Mouse (Mus musculus): ENCODE data around the gene Psmb8. TPM values are rescaled to one million over a fixed set of nuclear protein-coding genes. Genes with fewer than 3 reads are reported as not detected.
"Not testable (repeated sequence)": the region's sequence is repeated elsewhere in the genome, so short reads cannot be mapped to it uniquely, and the experiment has no call there.

Gene Psmb8
- polyA plus RNA-seq, 1 experiment from 2014 or later, result 7.9 TPM

- Histone ChIP-seq H3K27me3 (ENCODE audit: insufficient read depth, low read length) (no peaks in the 10 kb centered on the region), H3K9ac (no peak overlapping the region), H3K36me3 (ENCODE audit: insufficient read depth) (no peaks in the 10 kb centered on the region), H3K9me3 (ENCODE audit: low read depth, low read length) (peaks cover 5% of the 10 kb centered on the region; the same call in 1 of the 2 replicates), H3K4me1 (ENCODE audit: insufficient read depth) (no peaks in the 10 kb centered on the region), H3K4me2 (no peak overlapping the region), H3K4me3 (ENCODE audit: low read depth, low read length) (no peak overlapping the region), H3K27ac (ENCODE audit: low read depth) (no peak overlapping the region)
- DNase-seq (no peak), ATAC-seq (ENCODE audit: insufficient read depth) (no peak)
- no peak for TF ChIP-seq CTCF (IDR thresholded peaks at IDR 0.05; ENCODE audit: low read depth)
- 94% methylated on average over 3 of the region's 3 CpGs for WGBS
Observed at GRCm38 (mm10) chr17:34224816-34225215, 27.3 kb downstream of the Psmb8 start.

DNA sequence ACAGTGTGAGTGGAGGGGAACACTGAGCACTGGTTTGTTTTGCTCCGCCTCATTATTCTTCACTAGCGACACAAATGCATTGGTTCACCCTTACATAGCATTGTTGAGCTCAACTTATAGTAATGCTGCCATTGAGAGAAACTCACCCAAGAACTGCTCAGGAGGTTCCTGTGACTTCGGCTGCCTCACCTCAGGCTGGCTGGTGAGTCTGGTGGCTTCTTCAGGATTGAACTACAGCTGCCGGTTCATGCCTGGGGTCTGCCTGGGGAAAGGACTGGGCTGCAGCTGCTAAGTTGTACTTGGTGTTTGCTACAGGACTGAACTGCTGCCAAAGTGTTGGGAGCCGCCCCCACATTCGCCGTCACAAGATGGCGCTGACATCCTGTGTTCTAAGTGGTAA lies 27.9 kb downstream of the Psmb8 start:
- Histone ChIP-seq H3K4me2 (no peak overlapping the region), H3K27me3 (ENCODE audit: insufficient read depth, low read length) (no peaks in the 10 kb centered on the region), H3K9ac (no peak overlapping the region), H3K4me1 (ENCODE audit: insufficient read depth) (no peaks in the 10 kb centered on the region), H3K36me3 (ENCODE audit: insufficient read depth) (no peaks in the 10 kb centered on the region), H3K27ac (ENCODE audit: low read depth) (no peak overlapping the region), H3K9me3 (ENCODE audit: low read depth, low read length) (peaks cover 5% of the 10 kb centered on the region; the same call in 1 of the 2 replicates), H3K4me3 (ENCODE audit: low read depth, low read length) (no peak overlapping the region)
- ATAC-seq (ENCODE audit: insufficient read depth) (no peak), DNase-seq (no peak)
- 95% methylated on average over 8 of the region's 8 CpGs for WGBS
- no peak for TF ChIP-seq CTCF (IDR thresholded peaks at IDR 0.05; ENCODE audit: low read depth)

DNA sequence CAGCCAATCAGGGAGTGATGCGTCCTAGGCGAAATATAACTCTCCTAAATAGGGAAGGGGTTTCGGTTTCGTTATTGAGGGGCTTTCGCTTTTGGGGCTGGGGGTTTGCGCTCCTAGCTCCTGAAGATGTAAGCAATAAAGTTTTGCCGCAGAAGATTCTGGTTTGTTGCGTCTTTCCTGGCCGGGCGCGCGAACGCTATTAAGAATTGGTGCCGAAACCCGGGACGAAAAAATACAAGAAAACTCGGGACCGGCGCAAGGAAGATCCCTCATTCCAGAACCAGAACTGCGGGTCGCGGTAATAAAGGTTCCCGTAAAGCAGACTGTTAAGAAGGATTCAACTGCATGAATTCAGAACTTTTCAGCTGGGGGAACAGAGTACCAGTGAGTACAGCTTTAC lies 28.4 kb downstream of the Psmb8 start:
- H3K36me3 ChIP-seq (ENCODE audit: insufficient read depth), result not testable (repeated sequence)

GRCm38 (mm10) chr17:34230971-34231370 lies 33.5 kb downstream of the Psmb8 start:
- H3K27me3 ChIP-seq (ENCODE audit: insufficient read depth, low read length); H3K36me3 ChIP-seq (ENCODE audit: insufficient read depth); H3K4me1 ChIP-seq (ENCODE audit: insufficient read depth); H3K27ac ChIP-seq (ENCODE audit: low read depth); DNase-seq; H3K9ac ChIP-seq; H3K4me3 ChIP-seq (ENCODE audit: low read depth, low read length); H3K9me3 ChIP-seq (ENCODE audit: low read depth, low read length); ATAC-seq (ENCODE audit: insufficient read depth); H3K4me2 ChIP-seq: not testable (repeated sequence)
- WGBS, result 89% methylated on average over 4 of the region's 9 CpGs

More for the DNA sequence above, 28.4 kb downstream of the Psmb8 start:
- WGBS, result 95% methylated on average over 13 of the region's 23 CpGs
- H3K4me2 ChIP-seq; H3K27me3 ChIP-seq (ENCODE audit: insufficient read depth, low read length); H3K9ac ChIP-seq; ATAC-seq (ENCODE audit: insufficient read depth); H3K9me3 ChIP-seq (ENCODE audit: low read depth, low read length); H3K27ac ChIP-seq (ENCODE audit: low read depth); DNase-seq; H3K4me3 ChIP-seq (ENCODE audit: low read depth, low read length); H3K4me1 ChIP-seq (ENCODE audit: insufficient read depth): not testable (repeated sequence)

GRCm38 (mm10) chr17:34232021-34232420 lies 34.5 kb downstream of the Psmb8 start:
- not testable (repeated sequence) for H3K27me3 ChIP-seq (ENCODE audit: insufficient read depth, low read length); H3K9me3 ChIP-seq (ENCODE audit: low read depth, low read length); H3K27ac ChIP-seq (ENCODE audit: low read depth); H3K4me1 ChIP-seq (ENCODE audit: insufficient read depth); H3K4me3 ChIP-seq (ENCODE audit: low read depth, low read length); H3K4me2 ChIP-seq; H3K36me3 ChIP-seq (ENCODE audit: insufficient read depth); H3K9ac ChIP-seq; ATAC-seq (ENCODE audit: insufficient read depth); DNase-seq
- 92% methylated on average over 5 of the region's 7 CpGs for WGBS

DNA sequence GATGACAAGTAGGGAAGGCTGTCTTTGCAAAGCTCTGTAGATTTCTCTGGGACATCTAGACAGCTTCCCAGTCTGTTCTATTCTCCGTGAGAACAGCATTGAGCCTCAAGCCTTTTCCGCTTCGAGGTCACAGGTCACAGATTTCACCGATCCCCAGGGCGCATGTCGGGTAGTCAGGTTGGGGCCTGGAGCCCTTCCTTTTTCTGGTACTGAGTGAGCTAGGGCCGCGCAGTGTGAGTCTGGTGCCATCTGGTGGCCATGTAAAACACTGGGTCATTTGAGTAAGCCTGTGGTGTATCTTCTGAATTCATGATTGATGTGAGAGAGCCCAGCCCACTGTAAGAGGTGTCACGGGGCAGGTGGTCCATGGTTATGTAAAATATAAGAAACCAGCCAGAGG lies 37.4 kb downstream of the Psmb8 start:
- no peaks in the 10 kb centered on the region for H3K4me1 ChIP-seq (ENCODE audit: insufficient read depth)
- H3K36me3 ChIP-seq (ENCODE audit: insufficient read depth), result no peaks in the 10 kb centered on the region
- no peak overlapping the region for H3K4me3 ChIP-seq (ENCODE audit: low read depth, low read length)
- no peak overlapping the region for H3K9ac ChIP-seq
- WGBS, result 38% methylated on average over 9 of the region's 9 CpGs
- TF ChIP-seq CTCF (IDR thresholded peaks at IDR 0.05; ENCODE audit: low read depth), result peak; percentile 80
- peak; percentile 75 for DNase-seq
- H3K27ac ChIP-seq (ENCODE audit: low read depth), result no peak overlapping the region
- no peaks in the 10 kb centered on the region for H3K9me3 ChIP-seq (ENCODE audit: low read depth, low read length)
- H3K27me3 ChIP-seq (ENCODE audit: insufficient read depth, low read length), result no peaks in the 10 kb centered on the region
- no peak overlapping the region for H3K4me2 ChIP-seq
- peak; percentile 58; the same call in 1 of the 2 replicates for ATAC-seq (ENCODE audit: insufficient read depth)

- DNase-seq (peak; percentile 19), ATAC-seq (ENCODE audit: insufficient read depth) (no peak)
- Histone ChIP-seq H3K27ac (ENCODE audit: low read depth) (no peak overlapping the region), H3K9me3 (ENCODE audit: low read depth, low read length) (no peaks in the 10 kb centered on the region; the same call in 1 of the 2 replicates), H3K4me2 (no peak overlapping the region), H3K9ac (no peak overlapping the region), H3K36me3 (ENCODE audit: insufficient read depth) (no peaks in the 10 kb centered on the region), H3K27me3 (ENCODE audit: insufficient read depth, low read length) (no peaks in the 10 kb centered on the region), H3K4me1 (ENCODE audit: insufficient read depth) (no peaks in the 10 kb centered on the region), H3K4me3 (ENCODE audit: low read depth, low read length) (no peak overlapping the region)
- WGBS, result 60% methylated on average over 5 of the region's 5 CpGs
- TF ChIP-seq CTCF (IDR thresholded peaks at IDR 0.05; ENCODE audit: low read depth), result no peak
Observed at GRCm38 (mm10) chr17:34236691-34237090, 39.2 kb downstream of the Psmb8 start.

GRCm38 (mm10) chr17:34237741-34238140 lies 40.2 kb downstream of the Psmb8 start:
- DNase-seq, result no peak
- H3K27ac ChIP-seq (ENCODE audit: low read depth), result no peak overlapping the region
- H3K36me3 ChIP-seq (ENCODE audit: insufficient read depth), result no peaks in the 10 kb centered on the region
- H3K4me2 ChIP-seq, result no peak overlapping the region
- H3K27me3 ChIP-seq (ENCODE audit: insufficient read depth, low read length), result no peaks in the 10 kb centered on the region
- ATAC-seq (ENCODE audit: insufficient read depth), result no peak
- H3K9ac ChIP-seq, result no peak overlapping the region
- H3K4me1 ChIP-seq (ENCODE audit: insufficient read depth), result no peaks in the 10 kb centered on the region
- H3K9me3 ChIP-seq (ENCODE audit: low read depth, low read length), result no peaks in the 10 kb centered on the region; the same call in 1 of the 2 replicates
- WGBS, result 74% methylated on average over 3 of the region's 3 CpGs
- no peak for TF ChIP-seq CTCF (IDR thresholded peaks at IDR 0.05; ENCODE audit: low read depth)
- H3K4me3 ChIP-seq (ENCODE audit: low read depth, low read length), result no peak overlapping the region

All from lung, embryonic 14.5 days (tissue).